Mouse (Mus musculus): ENCODE results near the gene Parn.

DNA sequence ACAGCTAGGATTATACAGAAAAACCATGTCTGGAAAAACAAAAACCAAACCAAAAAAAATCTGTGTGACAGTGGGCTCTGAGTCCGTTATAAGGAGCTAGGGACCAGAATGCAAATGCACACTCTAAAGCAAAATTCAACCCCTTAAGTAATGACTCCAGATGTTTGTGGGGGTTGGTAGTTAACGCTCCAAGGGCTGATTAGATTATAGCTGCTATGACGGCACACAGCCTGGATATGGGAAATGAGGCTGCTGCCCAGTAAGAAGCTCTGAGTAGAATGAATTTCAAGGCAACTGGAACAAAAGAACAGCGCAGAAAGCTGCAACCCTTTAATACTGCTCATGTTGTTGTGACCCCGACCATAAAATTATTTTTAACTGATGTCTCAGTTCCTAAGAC is 52.7 kb downstream of the Parn start:
- no peak for TF ChIP-seq POLR2AphosphoS2 (IDR thresholded peaks at IDR 0.05; ENCODE audit: low read depth, low read length)
- no peak for TF ChIP-seq CTCF (conservative IDR thresholded peaks at IDR 0.05 in 1 of 2, IDR thresholded peaks at IDR 0.05 in 1 of 2; ENCODE audit: low read depth in 2 of 2, low read length in 2 of 2)
- TF ChIP-seq POLR2A (IDR thresholded peaks at IDR 0.05; ENCODE audit: low read depth, low read length): no peak
- no peak for TF ChIP-seq UBTF (IDR thresholded peaks at IDR 0.05; ENCODE audit: low read depth, low read length)
- TF ChIP-seq ETS1 (conservative IDR thresholded peaks at IDR 0.05; ENCODE audit: low read depth, low read length): no peak
- no peak for TF ChIP-seq EP300 (IDR thresholded peaks at IDR 0.05; ENCODE audit: low read length)
- no peak for TF ChIP-seq ZC3H11A (IDR thresholded peaks at IDR 0.05; ENCODE audit: low read depth, low read length)
- TF ChIP-seq ELF1 (IDR thresholded peaks at IDR 0.05; ENCODE audit: low read depth, low read length): no peak
- TF ChIP-seq E2F4 (IDR thresholded peaks at IDR 0.05; ENCODE audit: insufficient replicate concordance, low read depth, low read length): no peak
